23 mouse cellular contexts compared by ENCODE assay signal in the genomic region with DNA sequence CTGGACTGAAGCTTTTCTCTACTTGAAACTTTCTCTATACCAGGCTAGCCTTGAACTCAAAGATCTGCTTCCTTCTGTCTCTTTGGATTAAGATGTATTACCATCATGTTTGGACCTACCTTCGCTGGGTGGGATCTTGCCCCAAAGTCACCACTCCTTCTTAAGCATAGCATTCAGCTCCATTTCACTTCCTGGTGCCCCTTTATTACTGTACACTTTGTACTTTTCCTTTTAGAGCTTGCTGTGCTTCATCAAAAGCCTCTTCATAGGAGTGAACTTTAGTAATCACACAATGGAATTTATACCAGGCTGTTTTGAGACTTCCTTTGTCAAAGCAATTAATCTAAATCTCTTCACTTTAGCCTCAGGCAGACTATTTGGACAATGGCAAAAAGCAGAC. TPM values are rescaled to one million over a fixed set of nuclear protein-coding genes. Genes with fewer than 3 reads are reported as not detected.
A peak's percentile ranks its signal among the peaks of the same experiment; 100 is the strongest.
DNase-seq lines count a peak whose midpoint lies in the region; ATAC-seq and TF ChIP-seq lines count a peak whose summit lies in the region.
"Had no signal": no experiment of that assay in that cellular context is flagged by ENCODE, and none has a peak within 500 bp of the region (broad histone marks: within the 10 kb centered on the region; RNA-seq: fewer than 3 reads in every experiment).

No protein-coding gene starts in this region.

- H3K9ac ChIP-seq in intestine, embryonic 15.5 days, result no peak overlapping the region
- H3K9ac ChIP-seq in intestine, postnatal 0 days (ENCODE audit: low read depth, low read length), result no peak overlapping the region
- H3K9ac ChIP-seq in heart, embryonic 11.5 days (ENCODE audit: low read depth, low read length), result no peak overlapping the region
- H3K9ac ChIP-seq: embryonic facial prominence, embryonic 12.5 days; forebrain, embryonic 13.5 days; forebrain, embryonic 15.5 days; forebrain, postnatal 0 days had no signal

- ATAC-seq in intestine, embryonic 15.5 days, result peak; percentile 57
- peak; percentile 76 for ATAC-seq in intestine, postnatal 0 days
- ATAC-seq in heart, embryonic 11.5 days (replicated peaks; ENCODE audit: insufficient number of reproducible peaks, low FRiP score, low TSS enrichment), result no peak
- ATAC-seq: CD4-positive, CD25-positive, alpha-beta regulatory T cell, adult 4 months; forebrain, embryonic 13.5 days; forebrain, embryonic 15.5 days; forebrain, postnatal 0 days had no signal

- 82% methylated on average over 1 of the region's 1 CpGs for WGBS in intestine, embryonic 15.5 days
- 55% methylated on average over 1 of the region's 1 CpGs for WGBS in intestine, postnatal 0 days
- WGBS in heart, embryonic 11.5 days (ENCODE audit: insufficient replicate concordance), result 82% methylated on average over 1 of the region's 1 CpGs

- H3K27me3 ChIP-seq in intestine, embryonic 15.5 days (replicated peaks), result no peaks in the 10 kb centered on the region
- no peaks in the 10 kb centered on the region for H3K27me3 ChIP-seq in intestine, postnatal 0 days (replicated peaks; ENCODE audit: control insufficient read depth, insufficient read depth, low read length)
- H3K27me3 ChIP-seq in heart, embryonic 11.5 days (ENCODE audit: control insufficient read depth, insufficient read depth, low read length), result no peaks in the 10 kb centered on the region
- H3K27me3 ChIP-seq: CH12.LX; embryonic facial prominence, embryonic 12.5 days; forebrain, embryonic 13.5 days; forebrain, embryonic 15.5 days had no signal

- H3K27ac ChIP-seq in intestine, embryonic 15.5 days, result no peak overlapping the region
- H3K27ac ChIP-seq in intestine, postnatal 0 days (ENCODE audit: low read depth, low read length), result peak overlapping the region; percentile 83
- H3K27ac ChIP-seq in heart, embryonic 11.5 days (ENCODE audit: low read depth, low read length), result no peak overlapping the region
- H3K27ac ChIP-seq: embryonic facial prominence, embryonic 10.5 days; embryonic facial prominence, embryonic 12.5 days; forebrain, embryonic 13.5 days; forebrain, embryonic 15.5 days had no signal

- no peaks in the 10 kb centered on the region; the same call in 1 of the 2 replicates for H3K36me3 ChIP-seq in intestine, embryonic 15.5 days
- peaks cover 9% of the 10 kb centered on the region; the same call in 1 of the 2 replicates for H3K36me3 ChIP-seq in intestine, postnatal 0 days (ENCODE audit: control insufficient read depth, insufficient read depth)
- H3K36me3 ChIP-seq in heart, embryonic 11.5 days (ENCODE audit: control insufficient read depth, insufficient read depth, low read length), result peaks cover 5% of the 10 kb centered on the region; the same call in 1 of the 2 replicates

- peak; percentile 65 for DNase-seq in Muller cell, postnatal 12 days (ENCODE audit: inconsistent ontology term)
- DNase-seq in left cerebral cortex, adult 9 months (ENCODE audit: low spot score in 2 of 2), result no peak
- DNase-seq in B cell, adult 2 months, result no peak
- DNase-seq: adrenal gland, adult 2 months; adrenal gland, postnatal 10 days; adrenal gland, postnatal 25 days; cerebellum, adult 11 months; cerebellum, adult 18-20 months; cerebellum, adult 8-10 months; cerebellum, adult 9-11 months; cerebellum, postnatal 14 days; cerebellum, postnatal 36 days; forebrain, postnatal 0 days had no signal

- H3K4me1 ChIP-seq in intestine, embryonic 15.5 days (replicated peaks), result no peaks in the 10 kb centered on the region
- H3K4me1 ChIP-seq in intestine, postnatal 0 days (replicated peaks; ENCODE audit: control insufficient read depth, insufficient read depth, low read length), result no peaks in the 10 kb centered on the region
- H3K4me1 ChIP-seq in heart, embryonic 11.5 days (ENCODE audit: control insufficient read depth, insufficient read depth, low read length), result peaks cover 3% of the 10 kb centered on the region; the same call in 1 of the 2 replicates
- H3K4me1 ChIP-seq: embryonic facial prominence, embryonic 10.5 days; embryonic facial prominence, embryonic 12.5 days; forebrain, embryonic 13.5 days; forebrain, embryonic 15.5 days had no signal

- no peak overlapping the region for H3K4me2 ChIP-seq in intestine, embryonic 15.5 days (replicated peaks)
- H3K4me2 ChIP-seq in intestine, postnatal 0 days (replicated peaks; ENCODE audit: low read depth), result no peak overlapping the region
- H3K4me2 ChIP-seq in heart, embryonic 11.5 days, result no peak overlapping the region
- H3K4me2 ChIP-seq: embryonic facial prominence, embryonic 12.5 days; forebrain, embryonic 13.5 days; forebrain, embryonic 15.5 days had no signal

- TF ChIP-seq CTCF in intestine, postnatal 0 days (IDR thresholded peaks at IDR 0.05; ENCODE audit: low read depth), result no peak

- H3K4me3 ChIP-seq in intestine, embryonic 15.5 days (replicated peaks), result no peak overlapping the region
- no peak overlapping the region for H3K4me3 ChIP-seq in intestine, postnatal 0 days (ENCODE audit: low read depth, low read length)
- H3K4me3 ChIP-seq in heart, embryonic 11.5 days (ENCODE audit: low read depth, low read length), result no peak overlapping the region
- H3K4me3 ChIP-seq: embryonic facial prominence, embryonic 10.5 days; embryonic facial prominence, embryonic 12.5 days; forebrain, embryonic 13.5 days; forebrain, embryonic 15.5 days had no signal

- no peaks in the 10 kb centered on the region for H3K9me3 ChIP-seq in intestine, embryonic 15.5 days
- no peaks in the 10 kb centered on the region for H3K9me3 ChIP-seq in intestine, postnatal 0 days (ENCODE audit: control insufficient read depth)
- H3K9me3 ChIP-seq in heart, embryonic 11.5 days (replicated peaks; ENCODE audit: control insufficient read depth, low read length), result no peaks in the 10 kb centered on the region
- H3K9me3 ChIP-seq: embryonic facial prominence, embryonic 10.5 days; embryonic facial prominence, embryonic 12.5 days; forebrain, embryonic 13.5 days; forebrain, embryonic 15.5 days; G1E had no signal

RNA-seq across cellular contexts. Expression of a gene that starts 6.0 kb away (rescaled TPM):
- polyA plus RNA-seq in intestine, embryonic 15.5 days (2015; fragmentation: Nextera tagmentation; extraction: Ambion mirVana), result 0.96 and 1.0 TPM in 2 replicates
- polyA plus RNA-seq in intestine, postnatal 0 days (2015; fragmentation: Nextera tagmentation; extraction: Ambion mirVana), result 0.72 and 1.3 TPM in 2 replicates
- 0.47 and 1.0 TPM in 2 replicates for polyA plus RNA-seq in heart, embryonic 11.5 days (2014; fragmentation: Nextera tagmentation; extraction: Ambion mirVana)

RNA-seq across cellular contexts. Expression of a gene that starts 33.4 kb away (rescaled TPM):
- 74.9 and 77.8 TPM in 2 replicates for polyA plus RNA-seq in intestine, embryonic 15.5 days (2015; fragmentation: Nextera tagmentation; extraction: Ambion mirVana)
- polyA plus RNA-seq in intestine, postnatal 0 days (2015; fragmentation: Nextera tagmentation; extraction: Ambion mirVana), result 69.5 and 70.5 TPM in 2 replicates
- 57.1 and 63.6 TPM in 2 replicates for polyA plus RNA-seq in heart, embryonic 11.5 days (2014; fragmentation: Nextera tagmentation; extraction: Ambion mirVana)
